Mouse (Mus musculus): ENCODE measurements around the gene Leng9. TPM values are rescaled to one million over a fixed set of nuclear protein-coding genes. Genes with fewer than 3 reads are reported as not detected.

Gene Leng9
- total and polyA plus RNA-seq, 3 experiments, result 1.5 to 1.7 TPM; not detected in 1

GRCm38 (mm10) chr7:4098832-4099231 lies 51.3 kb downstream of the Leng9 start:
- no peaks in the 10 kb centered on the region for H3K36me3 ChIP-seq (ENCODE audit: control insufficient read depth in 1 of 2, insufficient read depth in 2 of 2, low read length in 2 of 2)
- H3K27me3 ChIP-seq (ENCODE audit: control insufficient read depth in 1 of 2, insufficient read depth in 2 of 2, low read length in 2 of 2), result 0 out of 4 replicates have a peak, but pooled peaks cover 0 to 2% of the 10 kb centered on the region in 2 experiments
- DNase-seq (ENCODE audit: low read depth, low spot score), result no peak
- H3K4me1 ChIP-seq (ENCODE audit: control insufficient read depth in 1 of 2, insufficient read depth in 2 of 2, low read length in 2 of 2), result no peaks in the 10 kb centered on the region
- no peak overlapping the region for H3K27ac ChIP-seq (ENCODE audit: control insufficient read depth, low read depth, low read length)
- no peaks in the 10 kb centered on the region for H3K9me3 ChIP-seq (replicated peaks; ENCODE audit: insufficient read depth, low read length)
- H3K9ac ChIP-seq (ENCODE audit: control insufficient read depth, low read depth, low read length, poor library complexity, severe bottlenecking), result no peak overlapping the region
- TF ChIP-seq TAL1 (IDR thresholded peaks at IDR 0.05; ENCODE audit: low read length), result no peak
- TF ChIP-seq MAFK (IDR thresholded peaks at IDR 0.05; ENCODE audit: borderline replicate concordance, low read depth, low read length), result no peak
- no peak for TF ChIP-seq HCFC1 (IDR thresholded peaks at IDR 0.05; ENCODE audit: low read depth, low read length)
- TF ChIP-seq E2F4 (IDR thresholded peaks at IDR 0.05; ENCODE audit: borderline replicate concordance, low read depth, low read length), result no peak
- no peak for TF ChIP-seq MYB (IDR thresholded peaks at IDR 0.05; ENCODE audit: low read depth, low read length)
- no peaks in the 10 kb centered on the region for H3K79me2 ChIP-seq (ENCODE audit: control insufficient read depth, insufficient read depth, low read length, poor library complexity)
- no peak overlapping the region for H3K4me3 ChIP-seq (ENCODE audit: control insufficient read depth in 1 of 2, insufficient read depth in 1 of 2, low read depth in 2 of 2, low read length in 2 of 2)

DNA sequence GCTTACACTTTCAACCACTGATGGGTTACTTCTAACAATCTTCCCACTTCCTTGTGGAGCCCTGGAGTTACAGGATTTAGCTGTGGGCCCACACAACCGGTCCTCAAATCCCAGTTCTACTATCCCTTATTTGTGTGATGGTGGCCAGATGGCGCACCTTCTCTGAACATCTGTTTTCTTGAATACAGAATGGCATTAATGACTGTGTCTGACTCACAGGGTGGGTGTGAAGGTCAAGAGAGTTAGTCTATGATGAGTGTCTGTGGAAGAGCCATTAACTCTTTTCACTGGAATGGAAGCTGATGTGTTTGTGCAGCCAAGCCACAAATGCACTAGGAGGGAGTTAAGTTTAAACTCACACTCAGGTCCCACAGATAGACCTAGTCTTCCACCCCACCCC lies 51.9 kb downstream of the Leng9 start:
- Histone ChIP-seq H3K27me3 (ENCODE audit: control insufficient read depth in 1 of 2, insufficient read depth in 2 of 2, low read length in 2 of 2) (0 out of 4 replicates have a peak, but pooled peaks cover 0 to 2% of the 10 kb centered on the region in 2 experiments), H3K9me3 (replicated peaks; ENCODE audit: insufficient read depth, low read length) (no peaks in the 10 kb centered on the region), H3K36me3 (ENCODE audit: control insufficient read depth in 1 of 2, insufficient read depth in 2 of 2, low read length in 2 of 2) (no peaks in the 10 kb centered on the region), H3K27ac (ENCODE audit: control insufficient read depth, low read depth, low read length) (no peak overlapping the region), H3K9ac (ENCODE audit: control insufficient read depth, low read depth, low read length, poor library complexity, severe bottlenecking) (no peak overlapping the region), H3K79me2 (ENCODE audit: control insufficient read depth, insufficient read depth, low read length, poor library complexity) (no peaks in the 10 kb centered on the region), H3K4me3 (ENCODE audit: control insufficient read depth in 1 of 2, insufficient read depth in 1 of 2, low read depth in 2 of 2, low read length in 2 of 2) (no peak overlapping the region), H3K4me1 (ENCODE audit: control insufficient read depth in 1 of 2, insufficient read depth in 2 of 2, low read length in 2 of 2) (no peaks in the 10 kb centered on the region)
- no peak for DNase-seq (ENCODE audit: low read depth, low spot score)
- TF ChIP-seq POLR2AphosphoS5 (IDR thresholded peaks at IDR 0.05; ENCODE audit: borderline replicate concordance, low read depth, low read length) (no peak), RCOR1 (IDR thresholded peaks at IDR 0.05; ENCODE audit: low read depth, low read length) (no peak), ZNF384 (IDR thresholded peaks at IDR 0.05; ENCODE audit: low read depth, low read length) (no peak), MYB (IDR thresholded peaks at IDR 0.05; ENCODE audit: low read depth, low read length) (no peak), E2F4 (IDR thresholded peaks at IDR 0.05; ENCODE audit: borderline replicate concordance, low read depth, low read length) (no peak), CTCF (IDR thresholded peaks at IDR 0.05 in 2 of 3, conservative IDR thresholded peaks at IDR 0.05 in 1 of 3; ENCODE audit: control insufficient read depth in 1 of 3, insufficient read depth in 1 of 3, low read depth in 2 of 3, low read length in 3 of 3, poor library complexity in 1 of 3, severe bottlenecking in 1 of 3) (no peak), NRF1 (IDR thresholded peaks at IDR 0.05; ENCODE audit: insufficient read depth, low read depth, low read length, poor library complexity, severe bottlenecking) (no peak), ZC3H11A (IDR thresholded peaks at IDR 0.05; ENCODE audit: low read depth, low read length) (no peak), POLR2AphosphoS2 (IDR thresholded peaks at IDR 0.05; ENCODE audit: low read length) (no peak), UBTF (IDR thresholded peaks at IDR 0.05; ENCODE audit: borderline replicate concordance, insufficient read depth, low read depth, low read length) (no peak), USF1 (IDR thresholded peaks at IDR 0.05; ENCODE audit: low read depth, low read length) (no peak), MAZ (IDR thresholded peaks at IDR 0.05; ENCODE audit: low read depth, low read length) (no peak), ZMIZ1 (IDR thresholded peaks at IDR 0.05; ENCODE audit: low read depth, low read length) (no peak)

Other genes starting within 250 kb of the Leng9 start
- gene Lilra6, start 234.9 kb downstream of the Leng9 start, total RNA-seq (2012; rRNA removed), result 0.04 TPM in 1 of 2 replicates, not detected in the other
- under 1 TPM in 1 of 2 experiments, not detected in 1; 0.19 TPM for gene Lilra6, start 234.9 kb downstream of the Leng9 start, polyA plus RNA-seq (2012; ENCODE audit: insufficient read depth in 1 of 2, insufficient read length in 2 of 2, low read depth in 1 of 2, low replicate concordance in 2 of 2, missing spikeins in 1 of 2)
- 0.15 and 0.42 TPM in 2 replicates for gene Lair1, start 87.2 kb downstream of the Leng9 start, total RNA-seq (2012; rRNA removed)
- under 1 TPM in 1 of 2 experiments, not detected in 1; 0.31 TPM for gene Lair1, start 87.2 kb downstream of the Leng9 start, polyA plus RNA-seq (2012; ENCODE audit: insufficient read depth in 1 of 2, insufficient read length in 2 of 2, low read depth in 1 of 2, low replicate concordance in 2 of 2, missing spikeins in 1 of 2)
- 0.15 and 0.20 TPM in 2 replicates for gene Ttyh1, start 31.0 kb downstream of the Leng9 start, total RNA-seq (2012; rRNA removed)
- under 1 TPM in 1 of 2 experiments, not detected in 1; 0.26 TPM for gene Ttyh1, start 31.0 kb downstream of the Leng9 start, polyA plus RNA-seq (2012; ENCODE audit: insufficient read depth in 1 of 2, insufficient read length in 2 of 2, low read depth in 1 of 2, low replicate concordance in 2 of 2, missing spikeins in 1 of 2)
- gene Leng8, start 13.3 kb downstream of the Leng9 start, total RNA-seq (2012; rRNA removed), result 28.2 and 29.6 TPM in 2 replicates
- 10 to 100 TPM in 1 of 2 experiments, not detected in 1; 89.9 TPM for gene Leng8, start 13.3 kb downstream of the Leng9 start, polyA plus RNA-seq (2012; ENCODE audit: insufficient read depth in 1 of 2, insufficient read length in 2 of 2, low read depth in 1 of 2, low replicate concordance in 2 of 2, missing spikeins in 1 of 2)
- not detected in 2 replicates for gene Cdc42ep5, start 14.5 kb upstream of the Leng9 start, total RNA-seq (2012; rRNA removed)
- gene Cdc42ep5, start 14.5 kb upstream of the Leng9 start, polyA plus RNA-seq (2012; ENCODE audit: insufficient read depth in 1 of 2, insufficient read length in 2 of 2, low read depth in 1 of 2, low replicate concordance in 2 of 2, missing spikeins in 1 of 2), result under 1 TPM in 1 of 2 experiments, not detected in 1; 0.24 TPM
- gene Lilra5, start 87.4 kb upstream of the Leng9 start, total RNA-seq (2012; rRNA removed), result not detected in 2 replicates
- gene Lilra5, start 87.4 kb upstream of the Leng9 start, polyA plus RNA-seq (2012; ENCODE audit: insufficient read depth in 1 of 2, insufficient read length in 2 of 2, low read depth in 1 of 2, low replicate concordance in 2 of 2, missing spikeins in 1 of 2), result not detected
- not detected in 2 replicates for gene Ncr1, start 187.3 kb upstream of the Leng9 start, total RNA-seq (2012; rRNA removed)
- not detected for gene Ncr1, start 187.3 kb upstream of the Leng9 start, polyA plus RNA-seq (2012; ENCODE audit: insufficient read depth in 1 of 2, insufficient read length in 2 of 2, low read depth in 1 of 2, low replicate concordance in 2 of 2, missing spikeins in 1 of 2)
- not detected in 2 replicates for gene Gp6, start 247.4 kb upstream of the Leng9 start, total RNA-seq (2012; rRNA removed)
- not detected for gene Gp6, start 247.4 kb upstream of the Leng9 start, polyA plus RNA-seq (2012; ENCODE audit: insufficient read depth in 1 of 2, insufficient read length in 2 of 2, low read depth in 1 of 2, low replicate concordance in 2 of 2, missing spikeins in 1 of 2)

Data from MEL (cell line).